Mouse (Mus musculus) natural killer cell, adult 2 months (primary cell): Measurements from ENCODE around the gene Gk.

ENCODE experiments used
- DNase-seq, 2 experiments: peaks; one replicate each; pipeline ENCODE4 v3.0.0; 2022; ENCODE audit warnings: low spot score in 2 of 2

Gk gene

GRCm38 (mm10) chrX:85776544-85777087 is at the start of gene Gk:
Gene Gk (minus strand): TSS chrX:85776819.
- peak; percentile 97 for DNase-seq

DNA sequence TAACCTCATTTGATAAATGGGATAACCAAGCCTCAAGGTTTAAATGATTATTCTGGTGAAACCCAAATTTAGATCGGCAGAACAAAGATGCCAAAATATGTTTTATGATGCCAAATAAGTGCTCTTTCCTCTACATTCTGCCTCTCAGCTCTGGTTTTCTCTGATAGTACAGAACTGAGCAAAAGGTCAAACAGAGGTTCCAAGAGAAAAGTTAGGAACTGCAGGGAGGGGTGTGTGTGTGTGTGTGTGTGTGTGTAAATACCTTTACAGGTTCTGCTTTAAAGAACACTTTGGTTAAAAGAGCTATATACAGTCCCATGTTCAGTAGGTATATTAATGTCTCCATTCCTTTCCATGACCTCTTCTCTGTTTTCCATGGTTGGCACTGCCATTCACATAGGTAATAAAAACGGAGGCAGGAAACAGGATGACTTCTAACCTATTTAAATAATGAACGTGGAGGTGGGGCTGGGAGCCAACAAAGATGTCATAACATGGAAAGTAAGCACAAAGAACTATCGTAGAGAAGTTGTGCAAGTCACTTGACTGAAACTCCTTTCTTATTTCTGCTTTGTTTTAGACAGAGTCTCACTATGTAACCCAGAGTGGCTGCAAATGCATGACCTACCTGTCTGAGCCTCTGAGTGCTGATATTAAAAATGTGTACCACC is 28.2 kb upstream of the Gk start:
- no peak for DNase-seq

DNA sequence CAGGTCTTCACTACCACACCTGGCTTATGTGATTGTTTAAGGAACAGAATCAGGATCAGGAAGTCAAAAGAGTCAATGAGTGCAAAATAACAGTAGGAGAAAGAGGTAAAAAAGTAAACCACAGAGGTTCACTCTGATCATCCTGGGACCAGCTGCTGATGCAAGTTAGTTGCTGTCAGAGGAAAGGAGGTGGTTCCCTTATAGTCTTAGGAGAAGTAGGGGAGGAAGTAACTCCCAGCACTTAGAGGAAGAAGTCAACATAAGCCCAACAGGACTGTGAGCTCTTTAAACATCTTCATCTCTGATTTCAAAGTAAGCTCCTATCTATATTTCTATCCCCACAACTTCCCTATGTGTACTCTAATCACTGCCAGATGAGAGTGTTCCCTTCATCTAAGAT is 26.4 kb upstream of the Gk start:
- no peak for DNase-seq

GRCm38 (mm10) chrX:85797449-85797848 is 20.8 kb upstream of the Gk start:
- no peak for DNase-seq

DNA sequence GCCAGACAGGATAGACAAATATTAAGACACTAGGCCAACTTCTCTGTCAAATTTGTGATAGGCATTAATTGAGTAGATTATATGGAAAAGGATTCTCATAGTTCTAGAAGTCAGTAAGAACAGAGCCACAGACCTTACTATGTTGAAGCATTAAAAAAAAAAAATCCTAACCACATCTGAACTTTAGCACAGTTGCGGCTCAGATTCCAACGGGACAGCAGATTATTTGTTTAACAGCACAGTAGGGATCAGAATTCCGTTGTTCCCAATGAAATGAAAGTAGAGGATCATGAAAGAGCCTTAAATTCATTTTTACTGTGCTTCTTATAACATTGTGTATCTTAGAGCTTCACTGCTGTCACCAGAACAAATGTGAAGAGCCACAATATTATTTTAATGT is 1.7 kb upstream of the Gk start:
- no peak for DNase-seq

DNA sequence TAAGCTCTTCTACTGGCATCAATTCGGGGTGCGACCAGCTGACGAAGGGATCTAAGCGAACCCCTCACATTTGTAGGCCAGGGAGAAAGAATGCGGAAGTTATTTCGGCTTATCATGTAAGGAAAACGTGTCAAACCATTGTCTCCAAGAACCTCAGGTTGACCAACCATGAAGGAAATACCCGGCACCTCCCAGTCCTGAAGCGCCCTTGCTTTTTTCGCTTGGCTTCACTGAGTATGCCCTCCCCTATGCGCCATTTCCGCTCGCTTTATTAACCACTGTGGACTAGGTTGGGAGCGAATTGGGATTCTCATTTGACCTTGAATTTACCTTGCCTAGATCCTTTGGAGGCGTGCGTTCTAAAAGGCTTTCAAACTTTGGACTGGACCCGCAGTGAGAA is 522 bp upstream of the Gk start:
- peak in 1 of 2 experiments; percentile 24 for DNase-seq

- DNase-seq = no peak
Observed at GRCm38 (mm10) chrX:85775879-85776543, 608 bp downstream of the Gk start.

DNA sequence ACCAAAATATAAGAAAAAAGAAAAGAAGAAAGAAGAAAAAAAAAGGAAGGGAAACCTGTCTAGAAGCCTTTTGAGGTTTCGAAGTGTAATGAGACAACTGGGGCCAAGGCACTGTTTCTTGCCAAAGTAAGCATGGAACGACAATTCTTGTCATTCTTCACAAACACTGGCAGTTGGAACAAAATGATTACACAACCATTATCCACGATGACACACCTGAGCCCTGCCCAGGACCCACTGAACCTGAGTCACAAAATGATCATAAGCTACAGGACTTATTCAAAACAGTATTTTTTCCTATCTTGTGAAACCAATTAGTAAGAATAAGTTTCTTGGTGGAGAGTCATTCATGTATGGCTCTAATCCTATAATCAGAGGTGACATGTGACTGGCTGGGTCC is 5.3 kb downstream of the Gk start:
- no peak for DNase-seq

DNA sequence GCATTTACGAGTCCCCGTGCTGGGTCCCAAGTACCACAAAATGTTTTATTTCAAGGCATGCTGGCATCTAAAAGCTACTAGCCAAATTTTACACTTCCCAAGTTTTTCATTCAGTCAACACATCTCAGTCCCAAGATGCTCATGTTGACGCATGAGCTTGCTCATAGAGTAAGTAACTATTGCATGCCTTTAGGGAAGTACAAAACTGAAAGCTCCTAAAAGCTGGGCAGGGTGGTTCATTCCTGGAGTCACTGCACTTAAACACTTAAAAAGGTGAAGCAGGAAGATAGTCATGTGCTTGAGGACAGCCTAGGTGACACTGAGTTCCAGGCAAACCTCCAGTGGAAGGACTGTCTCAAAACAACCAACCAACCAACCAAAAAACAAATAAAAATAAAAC is 5.9 kb downstream of the Gk start:
- DNase-seq = no peak

DNA sequence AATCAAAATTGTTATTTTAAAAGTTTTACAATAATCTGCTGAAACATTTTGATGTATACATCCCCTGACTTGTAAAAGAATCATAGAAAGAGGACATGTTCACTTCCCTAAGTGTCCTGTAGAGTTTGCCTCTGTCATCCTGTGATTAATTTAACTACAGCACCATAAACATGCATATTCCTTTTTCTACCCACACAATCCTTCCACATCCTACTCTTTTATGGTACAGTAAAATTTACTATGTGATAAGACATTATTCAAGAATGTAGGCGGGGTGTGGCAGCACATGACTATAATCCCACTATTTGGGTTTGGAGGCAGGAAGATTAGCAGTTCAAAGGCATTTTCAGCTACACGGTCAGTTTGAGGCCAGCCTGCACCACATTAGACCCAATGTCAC is 8.0 kb downstream of the Gk start:
- no peak for DNase-seq

DNA sequence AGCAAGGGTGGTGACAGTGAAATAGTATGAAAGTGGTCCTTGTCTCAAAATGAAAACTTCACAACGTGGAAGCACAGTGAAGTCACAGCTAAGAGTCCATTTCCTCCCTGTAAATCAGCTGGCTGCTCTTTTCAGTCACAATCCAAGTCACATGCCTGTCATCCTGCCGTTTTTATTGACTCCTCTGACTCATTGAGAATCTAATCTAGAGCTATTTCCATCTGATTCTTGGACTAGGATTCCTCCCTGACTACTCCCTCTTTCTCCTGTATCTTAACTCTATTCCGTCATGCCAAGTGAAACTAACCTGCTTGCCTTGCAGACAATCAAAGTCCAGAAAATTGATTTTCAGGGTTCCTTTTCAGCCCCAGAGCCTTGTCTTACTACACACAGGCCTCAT is 20.6 kb downstream of the Gk start:
- DNase-seq = no peak

DNA sequence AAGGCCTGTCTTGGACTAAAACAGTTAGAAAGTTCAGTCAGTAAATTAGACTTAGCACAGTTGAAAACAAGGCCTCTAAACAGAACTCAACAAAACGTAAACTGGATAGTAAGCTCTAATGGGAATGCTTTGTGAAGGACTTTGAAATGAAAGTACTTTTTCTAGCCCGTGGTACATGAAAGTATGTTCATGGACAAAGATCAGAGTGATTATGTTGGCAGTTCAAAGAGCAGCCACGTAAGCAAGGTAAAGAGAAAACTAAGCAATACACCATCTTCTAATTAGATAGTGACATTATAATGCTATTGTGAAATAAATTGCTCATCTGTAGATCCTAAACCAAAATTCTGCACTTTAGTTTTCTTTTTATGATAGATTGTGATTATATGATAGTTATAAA is 32.8 kb downstream of the Gk start:
- no peak for DNase-seq

DNA sequence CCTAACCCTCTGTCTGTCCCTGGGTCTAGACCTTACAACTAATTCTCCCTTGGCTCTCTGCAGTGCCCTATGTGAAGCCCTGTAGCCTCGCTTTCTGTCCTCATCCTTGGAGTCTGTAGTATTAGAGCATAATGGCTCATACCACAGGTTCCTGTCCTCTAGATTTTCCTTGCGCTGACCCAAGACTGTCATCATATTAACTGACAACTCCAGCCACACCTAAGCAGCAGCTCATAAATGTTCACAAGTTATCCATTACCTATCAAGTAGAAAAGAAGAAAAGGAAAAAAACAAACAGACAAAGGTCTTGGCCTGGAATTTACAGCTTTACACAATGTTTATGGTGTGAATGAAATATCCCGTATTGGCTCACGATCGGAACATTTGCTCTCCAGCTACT is 43.4 kb downstream of the Gk start:
- DNase-seq = no peak

DNA sequence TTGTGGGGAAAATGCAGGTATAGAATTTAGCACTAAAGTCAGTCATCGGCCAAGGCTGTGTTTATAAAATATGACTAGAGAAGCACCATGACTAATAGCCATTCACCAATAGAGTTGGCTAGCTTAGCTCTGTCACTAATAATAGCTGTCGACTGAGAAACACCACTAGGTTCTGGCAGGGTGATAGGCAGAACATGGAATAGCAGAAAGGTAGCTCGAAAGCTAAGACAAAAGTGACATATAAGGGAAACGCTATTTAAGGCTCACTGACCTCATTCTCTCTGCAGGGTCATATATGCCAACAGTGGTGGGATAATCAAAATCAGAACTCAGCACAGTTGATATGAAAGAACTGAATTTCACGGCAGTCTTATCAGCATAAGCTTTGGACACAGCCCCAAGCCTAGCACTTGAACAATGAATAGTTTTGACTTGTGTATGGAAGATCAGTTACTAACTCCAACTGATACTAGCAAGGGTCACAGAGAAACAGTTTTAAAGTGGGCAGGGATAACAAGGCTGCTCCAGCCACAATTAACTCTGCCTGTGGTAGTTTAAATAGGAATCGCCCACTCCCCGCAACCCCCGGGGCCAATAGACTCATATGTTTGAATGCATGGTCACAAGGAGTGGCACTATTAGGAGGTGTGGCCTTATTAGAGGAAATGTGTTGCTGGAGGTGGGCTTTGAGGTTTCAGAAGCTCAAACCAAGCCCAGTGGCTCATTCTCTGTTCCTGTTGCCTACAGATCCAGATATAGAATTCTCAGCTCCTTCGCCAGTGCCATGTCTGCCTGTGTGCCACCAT is 45.3 kb downstream of the Gk start:
- no peak for DNase-seq

- peak; percentile 12 to 28 for DNase-seq
Observed at GRCm38 (mm10) chrX:85721226-85721625, 55.4 kb downstream of the Gk start.

- no peak for DNase-seq
Observed at GRCm38 (mm10) chrX:85710399-85710798, 66.2 kb downstream of the Gk start.

DNA sequence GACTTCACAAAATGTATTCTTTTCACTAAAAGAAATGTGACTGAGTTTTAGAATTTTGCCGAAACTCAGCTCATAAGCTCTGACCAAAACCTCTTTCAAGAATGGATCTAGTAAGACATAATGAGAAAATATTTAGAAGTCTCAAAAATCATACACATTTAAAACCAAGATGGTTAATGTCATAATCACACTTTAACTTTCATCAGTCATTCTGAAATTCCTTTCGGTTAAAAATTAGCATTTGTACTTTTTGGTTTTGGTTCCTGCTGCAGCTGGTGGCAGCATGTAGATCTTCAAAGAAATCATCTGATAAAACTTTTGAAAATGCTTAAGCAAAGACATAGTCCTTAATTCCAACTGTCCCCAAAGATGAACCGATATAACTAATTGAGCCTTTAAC is 70.9 kb downstream of the Gk start:
- no peak for DNase-seq

DNA sequence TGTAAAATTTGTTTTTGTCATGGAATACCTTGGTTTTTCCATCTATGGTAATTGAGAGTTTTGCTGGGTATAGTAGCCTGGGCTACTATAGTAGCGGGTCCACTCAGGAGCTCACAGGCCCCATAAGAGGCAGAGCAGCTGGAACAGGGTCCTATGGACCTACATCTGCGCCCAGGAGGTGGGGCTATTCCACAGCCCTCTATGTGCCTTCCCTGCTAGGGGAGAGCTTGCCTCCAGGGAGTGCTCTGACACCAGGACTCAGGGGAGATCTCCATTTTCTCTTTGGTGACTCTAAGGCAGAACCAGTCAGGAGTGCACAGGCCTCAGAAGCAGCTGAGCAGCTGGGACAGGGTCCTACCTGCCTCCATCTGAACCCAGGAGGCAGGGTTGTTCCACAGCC is 92.9 kb downstream of the Gk start:
- DNase-seq = no peak

- no peak for DNase-seq
Observed at GRCm38 (mm10) chrX:85682125-85682524, 94.5 kb downstream of the Gk start.

GRCm38 (mm10) chrX:85676808-85677207 is 99.8 kb downstream of the Gk start:
- peak; percentile 18 to 25 for DNase-seq
